ENCODE assay signal across 13 mouse cellular contexts in the genomic region with DNA sequence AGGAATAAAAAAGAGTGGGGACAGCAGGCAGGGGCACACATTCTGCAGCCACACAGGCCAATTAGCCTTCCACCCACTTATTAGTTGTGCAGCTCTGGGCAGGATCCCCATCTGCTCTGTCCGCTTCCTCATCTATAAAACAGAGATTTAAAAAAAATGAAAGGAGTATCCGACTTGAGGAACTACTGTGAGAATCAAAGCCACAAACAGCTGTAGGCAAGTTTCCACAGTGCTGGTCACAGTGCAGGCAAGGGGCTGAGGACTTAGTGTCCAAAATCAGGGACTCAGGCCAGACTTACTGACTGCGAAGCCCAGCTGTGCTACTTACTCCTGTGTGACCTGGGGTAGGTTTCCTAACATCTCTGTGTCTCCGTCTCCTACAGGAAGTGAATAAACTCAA.
A peak's percentile ranks its signal among the peaks of the same experiment; 100 is the strongest.
DNase-seq lines count a peak whose midpoint lies in the region; ATAC-seq and TF ChIP-seq lines count a peak whose summit lies in the region.
"Had no signal": no experiment of that assay in that cellular context is flagged by ENCODE, and none has a peak within 500 bp of the region (broad histone marks: within the 10 kb centered on the region; RNA-seq: fewer than 3 reads in every experiment).

No protein-coding gene starts in this region.

- no peak overlapping the region for H3K9ac ChIP-seq in hindbrain, embryonic 13.5 days
- H3K9ac ChIP-seq in hindbrain, embryonic 11.5 days (ENCODE audit: low read depth, low read length) = no peak overlapping the region
- no peak overlapping the region for H3K9ac ChIP-seq in hindbrain, postnatal 0 days (replicated peaks; ENCODE audit: low read length)
- H3K9ac ChIP-seq: heart, embryonic 12.5 days; liver, postnatal 0 days had no signal

- no peaks in the 10 kb centered on the region for H3K36me3 ChIP-seq in hindbrain, embryonic 13.5 days
- no peaks in the 10 kb centered on the region for H3K36me3 ChIP-seq in hindbrain, embryonic 11.5 days (ENCODE audit: control insufficient read depth, insufficient read depth, low read length)
- H3K36me3 ChIP-seq in hindbrain, postnatal 0 days (ENCODE audit: insufficient read depth, low read length) = no peaks in the 10 kb centered on the region
- H3K36me3 ChIP-seq: heart, embryonic 12.5 days had no signal

- no peaks in the 10 kb centered on the region for H3K9me3 ChIP-seq in hindbrain, embryonic 13.5 days
- no peaks in the 10 kb centered on the region; the same call in 1 of the 2 replicates for H3K9me3 ChIP-seq in hindbrain, embryonic 11.5 days (ENCODE audit: control insufficient read depth, low read length)
- H3K9me3 ChIP-seq in hindbrain, postnatal 0 days (ENCODE audit: low read length) = no peaks in the 10 kb centered on the region

- no peaks in the 10 kb centered on the region for H3K27me3 ChIP-seq in cerebellum, adult 2 months (ENCODE audit: control insufficient read depth, insufficient read depth, low read length)
- no peaks in the 10 kb centered on the region for H3K27me3 ChIP-seq in hindbrain, embryonic 13.5 days
- H3K27me3 ChIP-seq in hindbrain, embryonic 11.5 days (ENCODE audit: control insufficient read depth, insufficient read depth, low read length) = no peaks in the 10 kb centered on the region
- H3K27me3 ChIP-seq in hindbrain, postnatal 0 days (ENCODE audit: insufficient read depth, low read length) = no peaks in the 10 kb centered on the region
- H3K27me3 ChIP-seq: heart, embryonic 12.5 days had no signal

- peak overlapping the region; percentile 29; the same call in 1 of the 2 replicates for H3K27ac ChIP-seq in cerebellum, adult 2 months (ENCODE audit: insufficient read depth, low read length)
- H3K27ac ChIP-seq in hindbrain, embryonic 13.5 days = peak overlapping the region; percentile 75
- H3K27ac ChIP-seq in hindbrain, embryonic 11.5 days (ENCODE audit: low read depth, low read length) = no peak overlapping the region
- no peak overlapping the region for H3K27ac ChIP-seq in bone marrow macrophage, adult 2 months (ENCODE audit: insufficient read depth, low read depth, low read length)
- peak overlapping the region; percentile 45; the same call in 1 of the 2 replicates for H3K27ac ChIP-seq in hindbrain, postnatal 0 days

- no peak overlapping the region for H3K4me2 ChIP-seq in hindbrain, embryonic 13.5 days
- no peak overlapping the region for H3K4me2 ChIP-seq in hindbrain, embryonic 11.5 days (replicated peaks; ENCODE audit: low read depth, low read length)
- H3K4me2 ChIP-seq in hindbrain, postnatal 0 days (ENCODE audit: low read depth, low read length) = no peak overlapping the region
- H3K4me2 ChIP-seq: heart, embryonic 12.5 days had no signal

- TF ChIP-seq POLR2A in cerebellum, adult 2 months (IDR thresholded peaks at IDR 0.05; ENCODE audit: borderline replicate concordance, insufficient read depth, low read length) = no peak
- TF ChIP-seq POLR2A in bone marrow macrophage, adult 2 months (IDR thresholded peaks at IDR 0.05; ENCODE audit: borderline replicate concordance, low read depth, low read length) = no peak

- DNase-seq in cerebellum, adult 2 months = peak in 1 of 2 experiments; percentile 39
- no peak for DNase-seq in cerebellum, postnatal 4 days (ENCODE audit: low spot score in 2 of 2)
- no peak for DNase-seq in hindbrain, embryonic 11.5 days (ENCODE audit: low spot score)
- DNase-seq in hindbrain, postnatal 0 days (ENCODE audit: low spot score) = no peak
- DNase-seq in kidney, adult 18-20 months = no peak
- DNase-seq: kidney, adult 9 months; layer of hippocampus, adult 9-11 months; liver, postnatal 0 days had no signal

- peaks cover 54% of the 10 kb centered on the region for H3K4me1 ChIP-seq in cerebellum, adult 2 months (ENCODE audit: control insufficient read depth, insufficient read depth, low read length)
- peaks cover 18% of the 10 kb centered on the region for H3K4me1 ChIP-seq in hindbrain, embryonic 13.5 days (replicated peaks)
- no peaks in the 10 kb centered on the region for H3K4me1 ChIP-seq in hindbrain, embryonic 11.5 days (replicated peaks; ENCODE audit: control insufficient read depth, insufficient read depth, low read length)
- H3K4me1 ChIP-seq in bone marrow macrophage, adult 2 months (ENCODE audit: control insufficient read depth, insufficient read depth, low read length) = peaks cover 9% of the 10 kb centered on the region; the same call in 1 of the 2 replicates
- peaks cover 9% of the 10 kb centered on the region for H3K4me1 ChIP-seq in hindbrain, postnatal 0 days (ENCODE audit: insufficient read depth, low read length)

- 67% methylated on average over 4 of the region's 4 CpGs for WGBS in cerebellum, adult 2 months
- WGBS in hindbrain, embryonic 13.5 days = 85% methylated on average over 4 of the region's 4 CpGs
- 97% methylated on average over 4 of the region's 4 CpGs for WGBS in hindbrain, embryonic 11.5 days
- 69% methylated on average over 4 of the region's 4 CpGs for WGBS in hindbrain, postnatal 0 days

- H3K4me3 ChIP-seq in cerebellum, adult 2 months (replicated peaks; ENCODE audit: insufficient read depth, low read depth, low read length) = no peak overlapping the region
- no peak overlapping the region for H3K4me3 ChIP-seq in hindbrain, embryonic 13.5 days
- H3K4me3 ChIP-seq in hindbrain, embryonic 11.5 days (ENCODE audit: low read depth, low read length) = no peak overlapping the region
- peak overlapping the region; percentile 30 for H3K4me3 ChIP-seq in bone marrow macrophage, adult 2 months (ENCODE audit: insufficient read depth, low read length)
- no peak overlapping the region for H3K4me3 ChIP-seq in hindbrain, postnatal 0 days (ENCODE audit: low read length)
- H3K4me3 ChIP-seq: heart, embryonic 12.5 days; myocyte had no signal

- no peak for TF ChIP-seq CTCF in cerebellum, adult 2 months (IDR thresholded peaks at IDR 0.05; ENCODE audit: borderline replicate concordance, insufficient read depth, low read depth, low read length)
- TF ChIP-seq CTCF in bone marrow macrophage, adult 2 months (IDR thresholded peaks at IDR 0.05; ENCODE audit: low read depth, low read length) = no peak
- no peak for TF ChIP-seq CTCF in hindbrain, postnatal 0 days (IDR thresholded peaks at IDR 0.05; ENCODE audit: low read depth)

- ATAC-seq in hindbrain, embryonic 13.5 days (ENCODE audit: low FRiP score) = no peak
- no peak for ATAC-seq in hindbrain, embryonic 11.5 days (ENCODE audit: low FRiP score)
- no peak for ATAC-seq in hindbrain, postnatal 0 days
- no peak for ATAC-seq in activated CD4-positive, CD25-positive, alpha-beta regulatory T cell, adult 4 months
- ATAC-seq: liver, postnatal 0 days had no signal

Comparison
In these comparisons a context has a peak if more than half of its experiments do, and no peak if none do; other contexts are left out.
1. H3K27ac ChIP-seq: peak in cerebellum, adult 2 months (single experiment), hindbrain, embryonic 13.5 days (single experiment) and hindbrain, postnatal 0 days (single experiment); none in hindbrain, embryonic 11.5 days (single experiment) and bone marrow macrophage, adult 2 months (single experiment).